Mouse (Mus musculus) adrenal gland, postnatal 36 days (tissue): Measurements from ENCODE around the gene Atp2c1. TPM values are rescaled to one million over a fixed set of nuclear protein-coding genes. Genes with fewer than 3 reads are reported as not detected.

Experiments used
- DNase-seq, 2 experiments: peaks; one replicate each; pipeline ENCODE4 v3.0.0; 2021; ENCODE audit warnings: mixed read lengths in 1 of 2
- total RNA-seq, 2 experiments: library from RNA; stranded (reverse); gene quantifications; 2 replicates each; pipeline ENCODE4 v1.2.3; 2021

Gene Atp2c1
- total RNA-seq, 2 experiments from 2014 or later = 70.5 to 89.1 TPM

DNA sequence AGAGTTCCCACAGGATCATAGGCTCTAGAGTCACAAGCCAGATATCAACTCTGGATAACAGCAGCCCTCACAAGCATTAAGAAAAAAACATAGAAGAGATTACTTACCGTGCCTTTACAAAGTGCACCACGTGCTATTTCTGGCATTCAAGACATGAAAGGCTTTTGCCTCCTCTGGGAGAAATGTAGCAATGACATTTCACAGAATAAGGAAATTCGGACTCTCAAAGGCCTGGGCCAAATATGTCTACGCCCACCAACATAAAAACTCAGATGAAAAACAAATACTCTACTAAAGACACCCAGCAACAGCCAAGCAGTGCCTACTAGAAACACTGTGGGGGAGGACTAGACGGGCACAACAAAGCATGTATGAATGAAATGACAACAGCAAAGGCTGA, 38.8 kb downstream of the Atp2c1 start:
- no peak for DNase-seq

DNA sequence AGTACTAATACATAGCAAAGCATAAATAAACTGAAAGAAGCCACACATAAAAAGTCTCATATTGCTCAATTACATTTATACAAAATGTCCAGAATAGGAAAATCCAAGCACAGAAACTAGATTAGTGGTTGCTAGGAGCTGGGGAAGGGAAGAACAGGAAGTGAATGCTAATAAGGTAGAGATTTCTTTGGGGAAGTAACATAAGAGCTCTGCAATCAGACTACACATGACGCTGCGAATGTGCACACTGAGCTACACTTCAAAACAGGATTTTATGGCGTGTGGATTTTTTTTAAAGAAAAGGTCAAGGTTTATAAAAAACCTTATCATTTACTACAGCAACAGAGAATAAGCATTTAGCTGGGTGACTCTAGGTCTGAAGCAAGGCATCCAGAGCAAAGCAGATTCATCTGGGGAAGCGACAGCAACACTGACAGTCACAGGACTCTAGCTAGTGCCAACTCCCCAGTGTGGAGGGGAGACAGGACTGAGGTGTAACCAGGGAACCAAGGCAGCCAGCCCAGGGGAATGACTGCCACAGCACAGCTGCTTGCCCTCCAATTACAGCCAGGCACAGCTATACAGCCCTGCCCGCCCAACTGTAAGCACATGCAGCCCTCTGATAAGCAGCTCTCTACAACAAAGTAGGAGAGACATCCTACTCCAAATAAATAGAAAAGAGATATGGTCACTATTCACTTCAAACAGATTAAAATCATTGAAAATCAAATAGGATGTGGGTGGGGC, 42.6 kb downstream of the Atp2c1 start:
- peak; percentile 17 to 29 for DNase-seq

DNA sequence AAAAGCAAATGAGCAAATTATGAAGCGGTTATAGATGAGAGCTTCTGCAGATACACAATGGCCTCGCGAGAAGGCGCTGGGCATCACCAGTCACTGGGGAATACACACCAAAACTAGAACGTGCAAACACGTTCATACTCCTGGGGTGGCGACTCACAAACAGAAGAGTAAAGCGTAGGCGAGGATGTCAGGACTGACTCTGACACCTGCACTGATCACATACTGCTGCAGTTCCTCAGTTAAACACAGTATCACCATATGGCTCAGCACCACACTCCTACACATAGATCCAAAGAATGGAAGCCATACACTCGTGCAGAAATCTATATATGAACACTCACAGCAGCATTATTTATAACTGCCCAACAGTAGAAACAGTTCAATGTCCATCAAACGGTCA, 43.2 kb downstream of the Atp2c1 start:
- DNase-seq = no peak

DNA sequence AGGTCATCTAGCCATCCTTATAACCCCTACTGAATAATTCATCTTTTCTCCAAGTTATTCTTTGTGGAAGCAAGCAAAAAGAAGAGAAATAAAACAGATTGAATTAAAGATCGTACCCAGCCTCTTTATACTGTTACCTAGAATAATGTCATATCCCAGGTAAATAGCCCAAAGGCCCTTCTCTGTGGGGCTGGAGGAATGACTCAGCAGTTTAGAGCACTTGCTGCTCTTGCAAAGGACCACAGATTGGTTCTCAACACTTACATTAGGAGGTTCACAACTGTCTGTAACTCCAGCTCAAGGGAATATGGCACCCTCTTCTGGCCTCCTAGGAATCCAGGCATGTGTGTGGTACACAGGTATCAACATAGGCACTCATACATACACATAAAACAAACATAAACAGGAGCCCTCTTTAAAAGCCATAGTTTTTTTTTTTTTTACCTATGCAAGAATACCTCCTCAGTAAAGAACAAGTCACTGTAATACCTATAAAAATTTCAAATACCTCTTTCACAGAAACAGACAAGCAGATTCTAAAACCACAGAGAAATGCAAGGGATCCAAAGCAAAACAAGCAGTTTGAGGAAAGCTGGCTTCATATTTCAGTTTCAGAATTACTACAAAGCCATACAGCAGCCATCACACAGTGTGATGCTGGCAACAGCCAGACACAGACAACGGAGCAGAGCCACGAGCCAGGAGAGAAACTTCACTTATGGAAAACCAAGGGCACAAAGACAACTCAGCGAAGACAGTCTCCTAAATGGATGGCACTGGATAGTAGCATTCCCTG, 44.2 kb downstream of the Atp2c1 start:
- DNase-seq = no peak

DNA sequence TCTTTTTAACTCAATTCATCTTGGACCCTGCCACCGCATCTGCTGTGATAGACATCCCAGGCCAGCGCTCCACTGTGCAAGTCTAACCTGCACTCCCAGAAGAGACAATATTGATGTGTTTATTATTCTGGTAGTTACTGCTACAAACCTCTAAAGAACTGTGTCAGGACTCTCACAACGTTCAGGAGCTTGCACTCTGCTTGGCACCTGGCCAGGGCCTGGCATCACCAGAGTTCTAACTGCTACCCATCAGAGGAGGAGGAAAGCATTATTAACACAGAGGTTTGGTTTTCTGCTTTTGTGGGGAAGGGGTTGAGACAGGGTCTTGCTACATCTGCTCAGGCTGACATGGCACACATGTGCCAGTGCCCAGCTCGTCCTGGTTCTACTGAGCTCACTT, 45.0 kb downstream of the Atp2c1 start:
- peak; percentile 57 to 73 for DNase-seq

DNA sequence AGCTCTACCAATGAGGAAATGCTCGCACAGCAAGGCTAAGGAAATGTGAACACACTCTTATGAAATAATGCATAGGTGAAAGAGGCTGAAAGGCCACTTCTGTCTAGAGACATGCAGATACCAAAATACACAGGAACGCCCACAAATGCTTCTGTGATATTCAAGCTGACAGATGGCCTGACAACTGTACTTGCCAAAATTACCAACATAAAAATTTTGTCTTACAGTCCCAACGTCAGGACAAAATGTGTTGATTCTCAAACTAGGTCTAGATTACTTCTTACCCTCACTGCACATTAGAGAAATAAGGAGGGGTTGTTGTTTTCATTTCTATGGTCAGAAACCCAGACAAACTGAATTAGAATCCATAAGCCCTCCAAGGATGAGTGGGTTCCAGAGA, 51.0 kb downstream of the Atp2c1 start:
- DNase-seq = no peak

DNA sequence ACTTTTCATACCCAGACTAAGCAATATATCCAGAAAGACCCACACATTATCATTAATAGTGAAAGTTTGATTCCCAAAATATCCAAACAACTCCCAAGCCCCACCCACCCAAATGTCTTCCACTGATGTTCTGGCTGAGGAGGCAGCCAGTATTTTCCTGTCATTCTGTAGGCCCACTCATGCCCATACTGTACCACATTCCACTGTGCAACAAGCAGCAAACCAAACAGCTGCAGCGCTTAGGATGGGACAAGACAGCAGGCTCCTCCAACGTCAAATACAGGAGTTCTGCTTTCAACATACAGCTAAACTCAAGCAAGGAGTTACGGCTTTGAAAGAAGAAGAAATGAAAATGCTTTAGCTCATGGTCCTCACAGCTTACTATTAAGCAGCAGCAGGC, 52.2 kb downstream of the Atp2c1 start:
- no peak for DNase-seq

DNA sequence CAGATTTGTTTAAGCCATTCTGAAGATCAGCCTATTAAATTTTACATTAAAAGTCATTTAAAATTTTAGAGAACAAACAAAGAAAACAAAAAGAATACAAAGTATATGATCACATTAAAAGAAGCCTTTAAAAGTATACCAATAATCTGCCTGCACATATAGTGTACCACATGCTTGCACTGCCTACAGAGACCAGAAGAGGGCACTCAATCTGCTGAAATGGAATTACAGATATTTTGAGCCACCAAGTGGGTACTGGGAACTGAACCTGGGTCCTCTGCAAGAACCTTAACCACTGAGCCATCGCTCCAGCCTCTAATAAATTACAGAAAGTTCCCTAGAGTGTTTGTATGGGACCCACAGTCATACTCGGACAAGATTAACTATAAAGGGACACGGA, 59.3 kb downstream of the Atp2c1 start:
- DNase-seq = no peak

DNA sequence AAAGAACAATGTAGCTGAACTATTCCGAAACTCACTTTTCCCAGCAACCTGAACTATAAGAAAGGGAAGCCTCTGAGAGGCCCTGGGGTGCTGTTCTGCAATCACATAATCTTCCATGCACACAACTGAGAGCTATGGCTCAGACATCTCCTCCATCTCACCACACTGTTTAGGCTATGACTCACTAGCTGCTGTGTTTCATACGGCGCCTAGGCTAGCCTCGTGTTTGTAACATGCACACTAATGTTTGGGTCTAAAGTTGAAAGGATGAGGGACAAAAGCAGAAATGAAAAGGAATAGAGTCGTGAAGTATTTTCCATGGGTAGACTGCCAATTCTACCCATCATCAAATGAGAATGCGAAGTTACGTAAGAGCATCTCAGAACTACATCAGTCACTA, 65.6 kb downstream of the Atp2c1 start:
- DNase-seq = no peak

DNA sequence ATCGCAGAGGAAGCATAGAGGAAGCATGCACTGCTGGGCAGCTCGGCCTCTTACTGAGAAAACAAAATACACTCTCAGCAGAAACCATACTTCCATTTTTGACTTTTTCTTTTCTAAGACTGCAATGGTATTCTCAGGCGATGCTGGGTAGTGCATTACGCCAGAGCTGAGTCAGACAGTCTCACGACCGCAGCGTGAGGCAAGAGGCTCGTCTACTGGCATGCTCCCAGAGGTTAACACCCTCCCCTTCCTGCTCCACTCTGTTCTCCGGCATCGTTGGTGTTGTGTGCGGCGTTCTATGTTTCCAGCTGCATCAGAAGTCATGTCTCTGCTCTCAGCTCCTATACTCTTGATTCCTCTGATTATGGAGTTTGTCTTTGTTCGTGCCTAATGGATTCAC, 68.1 kb downstream of the Atp2c1 start:
- DNase-seq = peak; percentile 19 to 59

DNA sequence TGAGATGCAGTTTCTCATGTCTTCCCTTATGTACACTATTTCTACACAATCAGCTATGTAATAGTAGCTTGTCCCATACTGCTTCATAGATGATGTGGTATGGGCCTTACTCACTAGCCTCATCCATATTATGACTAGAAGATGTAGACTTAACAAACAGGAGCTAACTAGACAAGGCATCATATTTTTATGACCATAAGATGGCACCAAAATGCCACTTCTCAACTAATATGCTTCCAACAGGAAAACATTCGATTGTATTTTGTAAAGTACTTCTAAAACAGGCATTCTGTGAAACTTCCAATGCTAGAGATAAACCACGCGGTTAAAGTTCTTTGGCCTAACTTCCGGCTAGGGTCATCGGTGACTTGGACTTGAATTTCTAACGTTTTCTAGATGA, 118.6 kb downstream of the Atp2c1 start:
- DNase-seq = no peak

DNA sequence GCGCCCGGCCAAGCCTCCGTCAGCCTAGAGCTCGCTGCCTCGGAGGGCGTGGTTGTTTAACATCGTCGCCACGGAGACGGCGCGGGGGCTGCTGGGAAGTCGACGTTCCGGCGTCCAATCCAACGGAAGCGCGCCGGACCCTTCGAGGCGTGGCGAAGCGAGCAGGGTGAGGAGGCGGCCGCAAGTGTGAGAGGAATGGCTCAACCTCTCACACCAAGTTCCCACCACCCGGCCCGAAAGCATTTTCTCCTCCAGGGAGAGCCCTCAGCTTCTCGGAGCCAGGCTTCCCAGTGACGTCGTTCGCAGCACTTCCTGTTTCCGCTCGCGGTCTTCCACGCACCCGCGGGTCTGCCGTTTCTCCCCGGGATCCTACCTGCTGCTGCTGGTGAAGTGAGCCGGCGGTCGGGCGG, 131.9 kb downstream of the Atp2c1 start, which contains the start of the genes Aste1 and Nek11:
Aste1 (plus strand) TSS at position 175 of the 410 bp plus-strand sequence.
Nek11 (minus strand) TSS at position 307 of the 410 bp plus-strand sequence.
- DNase-seq = peak; percentile 97

DNA sequence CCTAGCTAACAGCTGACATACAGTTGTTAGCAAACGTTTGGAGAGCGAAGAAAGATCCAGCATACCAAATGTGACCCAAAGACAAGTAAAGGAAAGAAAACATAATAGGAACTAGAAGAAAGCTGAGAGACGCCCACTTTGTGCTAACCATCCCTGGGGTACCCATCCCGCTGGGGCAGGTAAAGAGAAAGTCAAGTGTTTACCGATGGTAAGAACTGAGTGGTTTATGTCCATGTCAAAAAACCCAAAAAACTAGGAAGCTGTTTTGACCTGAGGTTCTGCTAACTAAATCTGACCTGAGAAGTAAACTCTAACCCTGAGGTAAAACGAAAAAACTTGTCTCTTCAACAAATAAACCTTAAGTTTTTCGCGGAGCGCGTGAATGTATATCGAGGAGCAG, 132.4 kb downstream of the Atp2c1 start:
- no peak for DNase-seq

DNA sequence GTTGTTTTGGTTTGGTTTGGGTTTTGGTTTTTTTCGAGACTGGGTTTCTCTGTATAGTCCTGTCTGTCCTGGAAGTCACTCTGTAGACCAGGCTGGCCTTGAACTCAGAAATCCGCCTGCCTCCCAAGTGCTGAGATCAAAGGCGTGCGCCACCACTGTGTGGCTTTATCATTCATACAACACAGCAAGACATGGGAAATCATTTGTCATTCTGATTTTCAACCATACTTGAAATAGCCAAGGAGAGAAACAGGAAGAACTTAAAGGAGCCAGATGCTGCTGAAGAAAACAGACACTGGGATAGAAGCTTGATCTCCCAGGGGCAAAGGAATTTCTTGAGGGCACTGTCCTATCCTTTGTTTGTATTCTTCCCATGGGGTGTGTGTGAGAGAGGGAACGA, 136.5 kb downstream of the Atp2c1 start:
- no peak for DNase-seq

DNA sequence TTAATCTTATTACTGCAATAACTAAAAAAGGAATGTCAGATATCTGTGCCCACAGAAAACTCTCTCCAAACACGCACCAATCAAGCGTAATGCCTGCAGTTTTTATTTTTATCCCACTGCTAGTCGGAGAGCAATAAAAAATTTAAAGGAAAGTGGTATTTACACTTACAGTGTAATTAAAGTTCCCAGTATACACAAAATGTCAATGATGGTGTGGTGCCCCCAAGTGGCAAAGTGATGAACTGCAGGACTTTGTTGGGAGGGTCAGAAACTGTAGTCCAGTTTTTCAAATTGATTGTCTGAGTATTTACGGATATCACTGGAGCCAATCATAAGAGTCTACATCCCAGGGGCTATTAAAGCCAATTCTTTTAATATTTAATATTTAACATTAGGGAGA, 137.8 kb downstream of the Atp2c1 start:
- DNase-seq = peak; percentile 68 to 75

DNA sequence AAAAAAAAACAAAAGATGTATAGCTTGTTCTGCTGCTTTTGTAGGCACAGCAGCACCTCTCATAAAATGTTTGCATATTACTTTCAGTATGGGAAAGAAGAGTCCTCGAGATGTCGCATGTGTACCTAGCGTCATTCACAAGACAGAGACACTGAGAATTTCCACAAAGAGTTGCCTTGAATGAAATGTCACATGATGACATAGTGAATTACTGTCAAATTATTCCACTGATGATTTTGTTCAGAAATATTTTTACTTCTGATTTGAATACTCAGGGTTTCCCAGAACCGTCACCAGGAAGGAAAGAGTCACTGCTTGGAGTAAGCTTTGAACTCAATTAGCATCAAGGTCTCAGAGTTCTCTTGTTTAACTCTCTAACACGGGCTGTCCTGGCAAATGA, 139.7 kb downstream of the Atp2c1 start:
- DNase-seq = no peak

DNA sequence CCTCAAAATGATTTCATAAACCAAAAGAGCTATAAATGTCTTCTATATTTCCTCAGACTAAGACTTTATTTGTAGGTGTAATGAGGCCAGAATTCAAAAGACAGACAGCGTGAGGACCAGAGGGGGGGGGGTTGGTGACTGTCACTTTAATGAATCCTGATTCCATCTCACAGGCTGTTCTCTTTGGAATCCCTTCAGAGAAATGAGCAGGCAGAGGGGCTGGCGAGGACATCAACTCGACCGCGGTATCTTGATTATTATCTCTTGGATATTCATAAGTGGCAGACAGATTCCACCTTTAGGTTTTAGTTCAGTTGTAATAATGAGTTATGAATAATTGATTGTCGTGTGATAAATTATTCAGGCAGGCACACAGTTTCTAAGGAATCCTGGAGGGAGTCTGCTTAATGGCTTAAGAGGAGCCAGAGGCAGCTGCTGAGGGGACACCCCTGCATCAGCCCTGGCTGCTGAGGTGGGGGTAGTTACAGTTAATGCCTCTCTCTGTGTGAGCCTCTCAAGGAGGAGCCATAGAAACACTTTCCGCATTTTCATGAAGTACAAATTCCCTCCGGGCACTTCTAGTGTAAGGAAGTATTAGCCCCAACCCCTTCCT, 147.5 kb downstream of the Atp2c1 start:
- no peak for DNase-seq

DNA sequence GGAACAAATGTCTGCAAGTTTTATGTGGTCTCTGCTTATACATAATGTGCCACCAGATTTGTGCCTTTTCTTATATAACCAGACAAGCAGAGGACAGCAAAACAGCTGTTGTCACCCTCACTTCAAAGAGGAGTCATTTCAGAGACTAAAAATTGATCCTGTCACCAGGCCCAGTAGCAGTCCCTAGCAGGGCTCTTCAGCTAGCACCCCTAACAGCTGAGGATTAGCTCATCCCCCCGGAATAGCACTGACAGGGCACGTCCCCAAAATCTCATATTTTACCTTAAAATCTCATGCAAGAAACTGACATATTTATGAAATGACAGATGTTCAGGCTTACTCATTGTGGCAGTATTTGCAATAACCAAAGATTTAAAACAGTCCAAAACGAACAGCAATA, 149.5 kb downstream of the Atp2c1 start:
- no peak for DNase-seq

DNA sequence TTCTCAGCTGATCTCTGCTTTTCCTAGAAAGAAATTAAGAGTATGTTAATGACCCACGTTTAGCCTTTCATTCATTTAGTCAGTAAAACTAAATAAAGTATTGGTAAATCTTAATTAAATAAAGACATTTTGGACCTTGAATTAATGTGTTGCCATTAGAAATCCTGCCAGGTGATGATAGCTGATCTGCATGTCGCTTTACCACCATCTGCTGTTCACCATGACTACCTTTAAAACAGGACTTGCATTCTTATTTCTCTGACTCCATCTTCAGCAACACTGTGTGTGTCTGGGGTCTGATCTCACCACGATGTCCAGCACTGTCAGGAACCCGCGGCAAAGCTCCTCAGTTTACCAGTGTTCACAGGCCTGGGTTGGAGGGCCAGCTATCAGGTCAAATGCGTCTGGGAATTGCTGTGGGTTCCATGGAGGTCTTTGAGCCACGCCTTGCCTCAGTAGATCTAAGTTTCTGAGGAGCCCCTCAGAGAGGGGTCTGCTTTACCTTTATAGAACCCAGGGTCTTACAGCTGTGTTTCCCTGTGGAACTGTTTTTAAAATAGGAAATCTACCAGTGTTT, 150.1 kb downstream of the Atp2c1 start:
- no peak for DNase-seq

DNA sequence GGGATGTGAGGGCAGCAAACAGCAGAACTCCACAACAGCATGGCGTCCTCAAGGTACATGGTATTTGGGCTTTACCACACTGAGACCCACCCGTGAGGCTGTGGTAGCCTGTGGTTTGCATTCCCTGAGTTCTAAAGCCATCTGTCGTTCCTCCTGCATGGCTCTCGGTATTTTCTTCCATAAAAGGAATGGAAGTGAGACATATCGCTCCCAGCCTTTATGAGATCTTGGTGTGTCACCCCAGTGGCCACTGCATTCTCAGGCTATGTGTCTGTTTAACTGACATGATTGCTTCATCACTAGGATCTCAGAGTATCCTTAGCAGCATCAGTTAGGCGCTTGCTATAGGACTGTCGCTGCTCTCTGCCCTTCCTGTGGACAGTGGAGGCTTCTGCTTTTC, 150.7 kb downstream of the Atp2c1 start:
- DNase-seq = no peak

DNA sequence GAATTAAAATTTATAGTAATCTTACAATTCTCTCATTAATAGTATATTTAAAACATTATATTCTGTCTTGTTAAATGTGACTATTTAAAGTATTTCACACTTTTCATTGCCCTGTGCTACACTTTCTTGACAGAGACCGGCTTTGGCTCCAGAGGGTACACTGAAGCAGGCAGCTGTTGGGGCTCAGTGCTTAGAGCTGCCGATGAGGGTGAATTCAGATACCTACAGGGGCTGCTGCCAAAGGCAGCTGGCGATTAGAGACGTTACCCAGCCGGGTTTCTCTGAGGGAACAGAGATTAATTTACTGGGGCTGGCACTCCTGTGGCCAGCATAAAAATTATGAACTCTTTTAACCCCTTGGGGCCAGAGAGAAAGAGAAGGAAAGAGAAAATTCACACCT, 152.8 kb downstream of the Atp2c1 start:
- DNase-seq = no peak

DNA sequence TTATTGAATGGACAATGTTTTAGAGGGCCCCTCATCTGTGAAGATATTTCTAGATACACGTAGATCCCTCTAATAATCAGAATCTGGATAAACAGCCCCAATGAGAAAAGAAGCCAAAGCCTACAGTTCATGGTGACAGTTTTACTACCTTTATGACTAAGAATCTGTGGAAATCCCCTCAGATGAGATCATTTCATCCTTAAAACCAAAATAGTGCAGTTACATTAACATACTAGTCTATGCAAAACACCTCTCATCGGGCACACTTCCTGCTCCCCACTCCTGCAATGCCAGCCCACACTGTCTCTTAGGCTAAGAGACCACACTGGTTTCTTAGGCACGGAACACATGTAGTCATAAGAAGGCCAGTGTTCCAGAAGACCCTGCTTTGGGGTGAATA, 158.5 kb downstream of the Atp2c1 start:
- DNase-seq = no peak

DNA sequence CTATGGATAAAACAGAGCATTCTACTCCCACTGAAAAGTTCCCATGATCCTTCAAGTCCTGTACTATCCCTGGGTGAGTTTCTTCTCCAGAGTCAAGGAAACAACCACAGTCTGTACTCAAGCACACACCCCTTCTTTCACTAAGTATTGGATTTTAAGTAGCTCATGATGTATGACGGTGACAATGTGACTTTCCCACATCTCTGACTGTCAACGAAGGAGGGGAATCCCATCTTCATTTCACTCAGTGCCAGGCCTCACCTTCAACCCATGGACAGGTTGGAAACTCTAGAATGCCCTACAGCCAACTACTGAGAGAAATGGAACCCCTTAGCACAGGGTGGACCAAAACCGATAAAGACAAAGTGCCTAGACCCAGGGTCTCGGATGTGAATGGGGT, 160.9 kb downstream of the Atp2c1 start:
- no peak for DNase-seq
